Mouse (Mus musculus): ENCODE results near the gene Olfr1420. TPM values are rescaled to one million over a fixed set of nuclear protein-coding genes. Genes with fewer than 3 reads are reported as not detected.

Olfr1420 gene
- not detected in 2 replicates for polyA plus RNA-seq (2021; fragmentation: Nextera tagmentation)
- long read RNA-seq, experiment 1 = 0 reads
- long read RNA-seq, experiment 2 = 0 reads

DNA sequence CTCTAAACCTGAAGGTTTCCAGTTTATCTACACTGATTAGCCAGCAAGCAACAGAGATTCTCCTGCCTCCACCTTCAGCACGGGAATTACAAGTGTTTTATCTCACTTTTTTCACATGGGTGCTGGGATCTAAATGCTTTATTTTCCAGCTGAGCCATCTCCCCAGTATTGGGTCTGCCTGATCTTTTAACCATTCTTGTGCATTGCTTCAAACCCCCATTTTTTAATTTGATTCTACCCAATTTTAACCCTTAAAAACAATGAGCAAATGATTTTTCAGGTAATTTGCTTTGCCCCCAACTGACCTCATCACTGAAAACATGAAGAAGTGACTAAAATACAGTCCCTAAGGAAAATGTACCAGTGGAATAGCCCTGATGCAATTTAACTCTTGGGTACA is at the start of gene Olfr1420:
Gene Olfr1420 (plus strand): TSS at position 301 of the 400 bp plus-strand sequence.

DNA sequence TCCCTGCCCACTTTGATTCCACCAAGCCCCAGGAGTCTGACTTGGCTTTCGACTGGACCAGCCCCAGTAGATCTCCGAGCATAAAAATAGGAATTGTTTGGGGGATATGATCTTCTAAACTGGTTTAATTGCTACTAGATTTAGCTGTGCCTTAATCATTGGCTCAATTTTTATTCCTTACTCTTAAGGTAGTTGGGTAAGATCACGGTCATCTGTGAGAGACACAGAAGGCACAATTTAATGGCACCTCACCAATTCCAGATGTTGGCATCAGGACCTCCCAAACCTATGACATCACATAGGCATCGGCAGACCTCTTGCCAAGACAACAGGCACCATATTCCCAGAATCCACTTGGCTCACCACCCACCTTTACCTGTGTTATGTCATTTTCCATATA is 47.2 kb upstream of the Olfr1420 start, which contains the start of gene Olfr1417:
Gene Olfr1417 (minus strand): TSS at position 101 of the 400 bp plus-strand sequence.

DNA sequence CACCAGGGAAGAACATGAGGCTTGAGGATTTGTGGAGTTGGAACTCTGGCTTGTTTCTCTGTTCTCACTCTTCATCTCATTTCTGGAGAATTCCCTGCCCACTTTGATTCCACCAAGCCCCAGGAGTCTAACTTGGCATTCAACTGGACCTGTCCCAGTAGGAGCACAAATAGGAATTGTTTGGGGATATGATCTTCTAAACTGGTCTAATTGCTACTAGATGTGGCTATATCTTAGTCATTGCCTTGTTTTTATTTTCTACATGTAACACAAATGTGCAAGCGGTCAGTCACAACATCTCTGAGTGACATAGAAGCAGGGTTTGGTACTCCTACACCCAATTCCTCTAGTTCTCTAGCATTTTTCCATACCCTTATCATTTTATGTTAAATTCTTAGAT is 25.4 kb upstream of the Olfr1420 start, which contains the start of gene Olfr1418:
Gene Olfr1418 (minus strand): TSS at position 101 of the 400 bp plus-strand sequence.

DNA sequence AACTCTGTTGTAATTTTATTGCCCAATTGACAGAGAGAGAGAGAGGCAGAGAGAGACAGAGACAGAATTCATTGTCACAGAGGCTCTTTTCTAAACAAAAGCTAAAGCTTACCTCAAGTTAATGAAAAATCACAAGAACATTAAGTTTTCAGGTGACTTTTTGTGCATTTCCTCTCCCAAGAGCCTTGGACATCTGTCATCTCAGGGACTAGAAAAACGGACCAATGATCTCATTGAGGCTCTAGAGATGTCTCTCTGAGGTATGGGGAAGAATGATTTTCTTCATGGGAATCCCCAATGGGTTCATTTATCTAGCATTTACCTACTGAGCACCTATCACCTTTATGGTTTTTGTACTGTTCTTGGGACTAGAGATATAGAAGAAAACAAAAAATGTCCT is 11.4 kb upstream of the Olfr1420 start, which contains the start of gene Olfr1419:
Gene Olfr1419 (minus strand): TSS at position 101 of the 400 bp plus-strand sequence.

DNA sequence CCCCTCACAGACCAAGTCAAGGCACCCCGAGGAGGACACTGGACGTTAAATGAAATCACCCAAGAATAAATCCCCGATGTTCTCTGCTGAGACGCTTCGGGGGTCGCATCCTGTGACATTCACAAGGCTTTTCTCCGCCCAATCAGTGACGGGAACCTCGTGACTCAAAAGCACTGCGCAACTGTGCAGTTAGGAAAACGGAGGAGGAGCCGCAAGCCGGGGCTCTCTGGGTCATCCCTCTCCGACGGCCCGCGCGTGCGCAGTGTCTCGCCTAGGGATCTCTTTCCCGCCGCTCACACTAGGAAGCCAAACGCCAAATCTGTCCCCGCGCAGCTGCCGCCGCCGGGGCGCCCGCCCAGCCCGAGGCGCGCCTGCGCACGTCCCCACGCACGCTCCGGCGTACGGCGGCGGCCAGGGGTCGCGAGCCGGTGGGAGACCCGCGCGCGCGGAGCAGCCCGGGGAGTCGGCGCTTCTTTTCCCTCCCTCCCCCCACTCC is 25.7 kb downstream of the Olfr1420 start, which contains the start of gene Patl1:
Gene Patl1 (plus strand): TSS at position 363 of the 496 bp plus-strand sequence.

Other genes with a start within 250 kb of the Olfr1420 start
- not detected in 2 replicates for gene Ms4a3, start 245.7 kb upstream of the Olfr1420 start, polyA plus RNA-seq (2021; fragmentation: Nextera tagmentation)
- gene Oosp2, start 226.0 kb upstream of the Olfr1420 start, polyA plus RNA-seq (2021; fragmentation: Nextera tagmentation) = not detected in 2 replicates
- not detected in 2 replicates for gene Oosp1, start 195.4 kb upstream of the Olfr1420 start, polyA plus RNA-seq (2021; fragmentation: Nextera tagmentation)
- not detected in 2 replicates for gene Oosp3, start 189.5 kb upstream of the Olfr1420 start, polyA plus RNA-seq (2021; fragmentation: Nextera tagmentation)
- not detected in 2 replicates for gene Gif, start 139.0 kb upstream of the Olfr1420 start, polyA plus RNA-seq (2021; fragmentation: Nextera tagmentation)
- 62.4 and 67.6 TPM in 2 replicates for gene Mrpl16, start 116.2 kb upstream of the Olfr1420 start, polyA plus RNA-seq (2021; fragmentation: Nextera tagmentation)
- 8.8 and 15.1 TPM in 2 replicates for gene Stx3, start 67.2 kb upstream of the Olfr1420 start, polyA plus RNA-seq (2021; fragmentation: Nextera tagmentation)
- not detected in 2 replicates for gene Olfr1417, start 47.3 kb upstream of the Olfr1420 start, polyA plus RNA-seq (2021; fragmentation: Nextera tagmentation)
- not detected in 2 replicates for gene Olfr1418, start 25.5 kb upstream of the Olfr1420 start, polyA plus RNA-seq (2021; fragmentation: Nextera tagmentation)
- gene Olfr1419, start 11.5 kb upstream of the Olfr1420 start, polyA plus RNA-seq (2021; fragmentation: Nextera tagmentation) = not detected in 2 replicates
- 2.6 and 3.0 TPM in 2 replicates for gene Patl1, start 25.8 kb downstream of the Olfr1420 start, polyA plus RNA-seq (2021; fragmentation: Nextera tagmentation)
- gene Osbp, start 79.4 kb downstream of the Olfr1420 start, polyA plus RNA-seq (2021; fragmentation: Nextera tagmentation) = 5.7 and 5.8 TPM in 2 replicates
- gene Olfr1423, start 154.8 kb downstream of the Olfr1420 start, polyA plus RNA-seq (2021; fragmentation: Nextera tagmentation) = not detected in 2 replicates
- not detected in 2 replicates for gene Olfr1424, start 176.1 kb downstream of the Olfr1420 start, polyA plus RNA-seq (2021; fragmentation: Nextera tagmentation)
- gene Olfr1425, start 191.2 kb downstream of the Olfr1420 start, polyA plus RNA-seq (2021; fragmentation: Nextera tagmentation) = not detected in 2 replicates
- gene Olfr1426, start 205.4 kb downstream of the Olfr1420 start, polyA plus RNA-seq (2021; fragmentation: Nextera tagmentation) = not detected in 2 replicates
- gene Olfr1427, start 216.8 kb downstream of the Olfr1420 start, polyA plus RNA-seq (2021; fragmentation: Nextera tagmentation) = not detected in 2 replicates
- gene Olfr1428, start 229.3 kb downstream of the Olfr1420 start, polyA plus RNA-seq (2021; fragmentation: Nextera tagmentation) = not detected in 2 replicates
- gene Olfr76, start 236.6 kb downstream of the Olfr1420 start, polyA plus RNA-seq (2021; fragmentation: Nextera tagmentation) = not detected in 2 replicates

Measured in left cerebral cortex, adult 6 months (tissue).